ENCODE assay signal across 9 mouse cellular contexts in the genomic region with DNA sequence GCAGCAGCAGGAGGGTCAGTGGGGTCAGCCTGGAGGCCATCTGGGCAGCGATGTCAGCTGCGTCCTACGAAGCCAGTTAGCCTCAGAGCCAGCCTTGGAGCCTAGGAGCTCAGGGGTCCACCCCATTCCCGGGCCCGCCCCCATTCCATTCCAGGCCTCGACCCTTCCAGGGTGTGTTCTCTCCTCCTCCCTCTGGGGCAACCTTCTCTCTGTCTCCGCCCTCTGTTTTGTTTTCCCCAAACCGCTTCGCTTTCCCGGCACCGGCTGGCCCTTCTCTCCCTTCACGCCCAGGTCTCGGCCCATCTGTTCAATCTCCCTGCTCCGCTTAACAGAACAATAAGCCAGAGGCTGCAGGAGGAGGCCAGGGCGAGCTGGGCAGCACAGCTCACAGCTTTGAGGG. TPM values are rescaled to one million over a fixed set of nuclear protein-coding genes. Genes with fewer than 3 reads are reported as not detected.
A peak's percentile ranks its signal among the peaks of the same experiment; 100 is the strongest.
DNase-seq lines count a peak whose midpoint lies in the region; ATAC-seq and TF ChIP-seq lines count a peak whose summit lies in the region.
"Had no signal": no experiment of that assay in that cellular context is flagged by ENCODE, and none has a peak within 500 bp of the region (broad histone marks: within the 10 kb centered on the region; RNA-seq: fewer than 3 reads in every experiment).

No protein-coding gene starts in this region.

- no peaks in the 10 kb centered on the region for H3K27me3 ChIP-seq in forebrain, embryonic 15.5 days
- no peaks in the 10 kb centered on the region for H3K27me3 ChIP-seq in stomach, postnatal 0 days (ENCODE audit: control insufficient read depth, insufficient read depth, low read length)

- no peaks in the 10 kb centered on the region for H3K36me3 ChIP-seq in forebrain, embryonic 15.5 days
- no peaks in the 10 kb centered on the region for H3K36me3 ChIP-seq in stomach, postnatal 0 days (ENCODE audit: control insufficient read depth, insufficient read depth, low read length)

- no peak for TF ChIP-seq EP300 in stomach, postnatal 0 days (optimal IDR thresholded peaks at IDR 0.05)

- peak; percentile 94 for DNase-seq in R1 (ENCODE audit: low read depth, low spot score)
- DNase-seq in cerebellum, adult 18-20 months, result peak; percentile 76 to 87
- peak; percentile 71 to 76 for DNase-seq in heart, postnatal 36 days
- peak; percentile 17 to 32 for DNase-seq in layer of hippocampus, postnatal 10 days (ENCODE audit: low spot score in 2 of 2)
- DNase-seq in mesoderm, embryonic 11.5 days (ENCODE audit: low read depth, low spot score), result peak; percentile 87
- DNase-seq in stomach, postnatal 0 days (ENCODE audit: low spot score), result peak; percentile 62

- peak overlapping the region; percentile 73 for H3K27ac ChIP-seq in forebrain, embryonic 15.5 days (replicated peaks)
- H3K27ac ChIP-seq in stomach, postnatal 0 days (replicated peaks), result peak overlapping the region; percentile 75
- H3K27ac ChIP-seq: macrophage had no signal

- H3K4me3 ChIP-seq in forebrain, embryonic 15.5 days, result peak overlapping the region; percentile 27
- H3K4me3 ChIP-seq in stomach, postnatal 0 days (ENCODE audit: low read depth, low read length), result peak overlapping the region; percentile 38

- WGBS in forebrain, embryonic 15.5 days, result 1% methylated on average over 14 of the region's 15 CpGs
- 2% methylated on average over 14 of the region's 15 CpGs for WGBS in stomach, postnatal 0 days

- ATAC-seq in forebrain, embryonic 15.5 days (replicated peaks), result peak; percentile 86
- peak; percentile 90 for ATAC-seq in stomach, postnatal 0 days (ENCODE audit: low FRiP score, low TSS enrichment)
- ATAC-seq in megakaryocyte, adult 5-6 weeks (ENCODE audit: poor library complexity, severe bottlenecking), result no peak

- H3K9me3 ChIP-seq in forebrain, embryonic 15.5 days, result no peaks in the 10 kb centered on the region
- no peaks in the 10 kb centered on the region for H3K9me3 ChIP-seq in stomach, postnatal 0 days (ENCODE audit: control insufficient read depth, low read length)

- peak; percentile 27 for TF ChIP-seq CTCF in stomach, postnatal 0 days (IDR thresholded peaks at IDR 0.05; ENCODE audit: low read depth)

- intact Hi-C loops in heart, postnatal 36 days (cut with DNase I), result no loop called here

- H3K4me2 ChIP-seq in forebrain, embryonic 15.5 days (replicated peaks), result peak overlapping the region; percentile 44
- peak overlapping the region; percentile 52 for H3K4me2 ChIP-seq in stomach, postnatal 0 days (replicated peaks; ENCODE audit: low read depth)

- peaks cover 10% of the 10 kb centered on the region for H3K4me1 ChIP-seq in forebrain, embryonic 15.5 days
- no peaks in the 10 kb centered on the region for H3K4me1 ChIP-seq in stomach, postnatal 0 days (replicated peaks; ENCODE audit: control insufficient read depth, insufficient read depth)

- H3K9ac ChIP-seq in forebrain, embryonic 15.5 days (replicated peaks), result peak overlapping the region; percentile 31
- peak overlapping the region; percentile 52 for H3K9ac ChIP-seq in stomach, postnatal 0 days (ENCODE audit: low read length)

RNA-seq across cellular contexts. Expression of a gene that starts 0.5 kb away (rescaled TPM):
- 21.7 and 25.4 TPM in 2 replicates for polyA plus RNA-seq in forebrain, embryonic 15.5 days (2015; fragmentation: Nextera tagmentation; extraction: Ambion mirVana)
- total RNA-seq in heart, postnatal 36 days (2021), result 10 to 100 TPM; 81.1 to 84.3 TPM
- total RNA-seq in layer of hippocampus, postnatal 10 days (2021), result 10 to 100 TPM in 1 of 2 experiments, 1 to 10 TPM in 1; 9.6 to 10.1 TPM
- polyA plus RNA-seq in stomach, postnatal 0 days (2015; fragmentation: Nextera tagmentation; extraction: Ambion mirVana), result 101 and 103 TPM in 2 replicates
- total RNA-seq in megakaryocyte, adult 5-6 weeks (2015), result 1.5 and 2.1 TPM in 2 replicates
- total RNA-seq in megakaryocyte, adult 5-6 weeks (2017), result 0.94 and 2.2 TPM in 2 replicates

RNA-seq across cellular contexts. Expression of a gene that starts 23.9 kb away (rescaled TPM):
- polyA plus RNA-seq in forebrain, embryonic 15.5 days (2015; fragmentation: Nextera tagmentation; extraction: Ambion mirVana), result 20.4 and 20.9 TPM in 2 replicates
- total RNA-seq in heart, postnatal 36 days (2021), result 10 to 100 TPM; 36.0 to 38.6 TPM
- total RNA-seq in layer of hippocampus, postnatal 10 days (2021), result 1 to 10 TPM; 7.9 to 8.5 TPM
- 27.6 and 28.6 TPM in 2 replicates for polyA plus RNA-seq in stomach, postnatal 0 days (2015; fragmentation: Nextera tagmentation; extraction: Ambion mirVana)
- total RNA-seq in megakaryocyte, adult 5-6 weeks (2015), result 23.7 and 27.7 TPM in 2 replicates
- 25.2 and 31.5 TPM in 2 replicates for total RNA-seq in megakaryocyte, adult 5-6 weeks (2017)

RNA-seq across cellular contexts. Expression of a gene that starts 31.3 kb away (rescaled TPM):
- 5.6 TPM in 2 replicates for polyA plus RNA-seq in forebrain, embryonic 15.5 days (2015; fragmentation: Nextera tagmentation; extraction: Ambion mirVana)
- 1 to 10 TPM; 1.1 to 1.4 TPM for total RNA-seq in heart, postnatal 36 days (2021)
- total RNA-seq in layer of hippocampus, postnatal 10 days (2021), result 1 to 10 TPM; 5.4 to 6.3 TPM
- polyA plus RNA-seq in stomach, postnatal 0 days (2015; fragmentation: Nextera tagmentation; extraction: Ambion mirVana), result 3.8 and 3.9 TPM in 2 replicates
- total RNA-seq in megakaryocyte, adult 5-6 weeks (2015), result not detected in 2 replicates
- not detected in 2 replicates for total RNA-seq in megakaryocyte, adult 5-6 weeks (2017)
- polyA plus RNA-seq: macrophage had no signal

RNA-seq across cellular contexts. Expression of a gene that starts 40.9 kb away (rescaled TPM):
- 20.7 and 21.2 TPM in 2 replicates for polyA plus RNA-seq in forebrain, embryonic 15.5 days (2015; fragmentation: Nextera tagmentation; extraction: Ambion mirVana)
- total RNA-seq in heart, postnatal 36 days (2021), result 1 to 10 TPM; 1.2 TPM
- total RNA-seq in layer of hippocampus, postnatal 10 days (2021), result 10 to 100 TPM; 19.7 to 19.9 TPM
- 1.6 and 2.4 TPM in 2 replicates for polyA plus RNA-seq in stomach, postnatal 0 days (2015; fragmentation: Nextera tagmentation; extraction: Ambion mirVana)
- 0.16 and 0.82 TPM in 2 replicates for total RNA-seq in megakaryocyte, adult 5-6 weeks (2015)
- 0.40 and 0.69 TPM in 2 replicates for total RNA-seq in megakaryocyte, adult 5-6 weeks (2017)
- polyA plus RNA-seq: macrophage had no signal

RNA-seq across cellular contexts. Expression of a gene that starts 47.6 kb away (rescaled TPM):
- polyA plus RNA-seq in forebrain, embryonic 15.5 days (2015; fragmentation: Nextera tagmentation; extraction: Ambion mirVana), result 30.1 and 30.4 TPM in 2 replicates
- total RNA-seq in heart, postnatal 36 days (2021), result 1 to 10 TPM; 6.1 to 6.2 TPM
- total RNA-seq in layer of hippocampus, postnatal 10 days (2021), result 1 to 10 TPM; 7.4 to 9.5 TPM
- polyA plus RNA-seq in stomach, postnatal 0 days (2015; fragmentation: Nextera tagmentation; extraction: Ambion mirVana), result 16.3 and 16.5 TPM in 2 replicates
- total RNA-seq in megakaryocyte, adult 5-6 weeks (2015), result 33.1 and 34.5 TPM in 2 replicates
- total RNA-seq in megakaryocyte, adult 5-6 weeks (2017), result 33.1 and 36.2 TPM in 2 replicates

Comparison
In these comparisons a context has a peak if more than half of its experiments do, and no peak if none do; other contexts are left out.
1. DNase-seq: peak in every context shown above with its lines; median percentile 94 in R1; 87 in mesoderm, embryonic 11.5 days; 82 in cerebellum, adult 18-20 months; 74 in heart, postnatal 36 days; 62 in stomach, postnatal 0 days; 24 in layer of hippocampus, postnatal 10 days.
2. RNA of a gene that starts 0.5 kb away (total RNA-seq): 81.1 to 84.3 TPM in heart, postnatal 36 days; 9.6 to 10.1 TPM in layer of hippocampus, postnatal 10 days and 0.94 to 2.2 TPM in megakaryocyte, adult 5-6 weeks; every median in the first group is over 4 times any median in the second.